Mouse (Mus musculus): ENCODE results near the gene Dppa2.

GRCm38 (mm10) chr16:48355716-48356115 lies 52.0 kb downstream of the Dppa2 start:
- TF ChIP-seq CTCF (IDR thresholded peaks at IDR 0.05; ENCODE audit: low read depth), result no peak
- no peak for TF ChIP-seq EP300 (IDR thresholded peaks at IDR 0.05; ENCODE audit: low read depth)

Data from liver, embryonic 14.5 days (tissue).